Mouse (Mus musculus) midbrain, embryonic 16.5 days (tissue): ENCODE data around the gene Gemin5. TPM values are rescaled to one million over a fixed set of nuclear protein-coding genes. Genes with fewer than 3 reads are reported as not detected.
"Not testable (repeated sequence)": the region's sequence is repeated elsewhere in the genome, so short reads cannot be mapped to it uniquely, and the experiment has no call there.

ENCODE experiments used
- ATAC-seq: fragments of 200-750 bp; cut with Nextera tagmentation; 2 replicates; pipeline ENCODE4 v1.8.0; 2017; ENCODE audit warnings: moderate TSS enrichment
- H3K27ac ChIP-seq: fragments of 300-500 bp; sonication (generic); 2 replicates; pipeline ENCODE4 v1.5.1; 2014; ENCODE audit warnings: mild to moderate bottlenecking, low read length, mixed read lengths
- H3K27me3 ChIP-seq: fragments of 300-500 bp; sonication (generic); 2 replicates; pipeline ENCODE4 v1.6.1; 2014; ENCODE audit warnings: low read depth, low read length, mixed read lengths; ENCODE audit not compliant: control insufficient read depth, insufficient read depth
- H3K36me3 ChIP-seq: fragments of 300-500 bp; sonication (generic); 2 replicates; pipeline ENCODE4 v1.6.1; 2014; ENCODE audit warnings: mild to moderate bottlenecking, low read length, moderate library complexity, mixed read lengths; ENCODE audit not compliant: control insufficient read depth, insufficient read depth
- H3K4me1 ChIP-seq: fragments of 300-500 bp; sonication (generic); 2 replicates; pipeline ENCODE4 v1.6.1; 2014; ENCODE audit warnings: mild to moderate bottlenecking, low read length, mixed read lengths; ENCODE audit not compliant: control insufficient read depth, insufficient read depth
- H3K4me2 ChIP-seq: fragments of 300-500 bp; sonication (generic); 2 replicates; pipeline ENCODE4 v1.6.1; 2014; ENCODE audit warnings: mild to moderate bottlenecking, low read length, mixed read lengths
- H3K4me3 ChIP-seq: fragments of 300-500 bp; sonication (generic); 2 replicates; pipeline ENCODE4 v1.5.1; 2014; ENCODE audit warnings: low read depth, mild to moderate bottlenecking, low read length, moderate library complexity, mixed read lengths
- H3K9ac ChIP-seq: fragments of 300-500 bp; sonication (generic); 2 replicates; pipeline ENCODE4 v1.6.1; 2014; ENCODE audit warnings: low read depth, low read length, mixed read lengths
- H3K9me3 ChIP-seq: fragments of 300-500 bp; sonication (generic); replicated peaks from 2 replicates; pipeline ENCODE4 v1.6.1; 2014; ENCODE audit warnings: mild to moderate bottlenecking, low read length, mixed read lengths; ENCODE audit not compliant: control insufficient read depth, poor library complexity, severe bottlenecking
- WGBS: fragments of 180-500 bp; shearing (Covaris S2); extraction: QIAGEN DNeasy Blood & Tissue Kit; methylation state at CpG from one replicate; pipeline ENCODE4 v1.1.7; 2014; 5-methylcytosine and 5-hydroxymethylcytosine counted together
- polyA plus RNA-seq: library from polyadenylated mRNA; unstranded; fragments of >200 nt; fragmentation: Nextera tagmentation; extraction: Ambion mirVana; gene quantifications from 2 replicates; pipeline ENCODE4 v1.2.1, GENCODE M21; 2015

The Gemin5 gene
- polyA plus RNA-seq = 12.7 and 13.9 TPM in 2 replicates

GRCm38 (mm10) chr11:58168167-58168915, at the start of gene Gemin5:
Gemin5 (minus strand) TSS chr11:58168539.
- Histone ChIP-seq H3K27ac (peak within 1 kb of the TSS; percentile 73), H3K4me2 (peak within 1 kb of the TSS; percentile 91), H3K9ac (peak within 1 kb of the TSS; percentile 82), H3K9me3 (no peaks in the 10 kb centered on the region), H3K4me3 (peak within 1 kb of the TSS; percentile 89), H3K36me3 (peaks cover 4% of the 10 kb centered on the region), H3K27me3 (no peaks in the 10 kb centered on the region), H3K4me1 (peaks cover 22% of the 10 kb centered on the region)
- peak; percentile 84 for ATAC-seq
- WGBS = under 1% methylated on average over 67 of the region's 71 CpGs

- ATAC-seq = no peak
- Histone ChIP-seq H3K4me3 (no peak overlapping the region), H3K4me1 (no peaks in the 10 kb centered on the region), H3K27ac (no peak overlapping the region), H3K36me3 (no peaks in the 10 kb centered on the region), H3K9me3 (no peaks in the 10 kb centered on the region), H3K4me2 (no peak overlapping the region), H3K27me3 (no peaks in the 10 kb centered on the region), H3K9ac (no peak overlapping the region)
- WGBS = 83% methylated on average over 6 of the region's 6 CpGs
Observed at GRCm38 (mm10) chr11:58216823-58217222, 48.5 kb upstream of the Gemin5 start.

GRCm38 (mm10) chr11:58215814-58216213, 47.5 kb upstream of the Gemin5 start:
- Histone ChIP-seq H3K9ac (no peak overlapping the region), H3K4me2 (no peak overlapping the region), H3K27ac (no peak overlapping the region), H3K4me3 (no peak overlapping the region), H3K27me3 (no peaks in the 10 kb centered on the region), H3K36me3 (no peaks in the 10 kb centered on the region), H3K9me3 (no peaks in the 10 kb centered on the region), H3K4me1 (no peaks in the 10 kb centered on the region)
- 83% methylated on average over 5 of the region's 5 CpGs for WGBS
- no peak for ATAC-seq

- 49% methylated on average over 2 of the region's 3 CpGs for WGBS
- not testable (repeated sequence) for H3K4me2 ChIP-seq, H3K4me1 ChIP-seq
Observed at GRCm38 (mm10) chr11:58215049-58215430, 46.7 kb upstream of the Gemin5 start.

GRCm38 (mm10) chr11:58214391-58215048, 46.2 kb upstream of the Gemin5 start:
- no peak overlapping the region for H3K4me3 ChIP-seq
- 52% methylated on average over 16 of the region's 17 CpGs for WGBS
- no peaks in the 10 kb centered on the region for H3K36me3 ChIP-seq
- peak overlapping the region; percentile 10; the same call in 1 of the 2 replicates for H3K4me2 ChIP-seq
- no peaks in the 10 kb centered on the region for H3K4me1 ChIP-seq
- ATAC-seq = no peak
- H3K9ac ChIP-seq = no peak overlapping the region
- H3K9me3 ChIP-seq = no peaks in the 10 kb centered on the region
- H3K27me3 ChIP-seq = no peaks in the 10 kb centered on the region
- H3K27ac ChIP-seq = no peak overlapping the region

More at GRCm38 (mm10) chr11:58215049-58215430, 46.7 kb upstream of the Gemin5 start:
- H3K36me3 ChIP-seq, H3K4me3 ChIP-seq, ATAC-seq, H3K9ac ChIP-seq, H3K27me3 ChIP-seq, H3K9me3 ChIP-seq, H3K27ac ChIP-seq: not testable (repeated sequence)

- 88% methylated on average over 7 of the region's 7 CpGs for WGBS
- no peaks in the 10 kb centered on the region for H3K9me3 ChIP-seq
Observed at GRCm38 (mm10) chr11:58213673-58214342, 45.5 kb upstream of the Gemin5 start.

GRCm38 (mm10) chr11:58211682-58212067, 43.3 kb upstream of the Gemin5 start:
- Histone ChIP-seq H3K9me3 (no peaks in the 10 kb centered on the region), H3K4me1 (no peaks in the 10 kb centered on the region), H3K27ac (no peak overlapping the region), H3K4me3 (no peak overlapping the region), H3K4me2 (no peak overlapping the region), H3K36me3 (no peaks in the 10 kb centered on the region), H3K27me3 (no peaks in the 10 kb centered on the region), H3K9ac (no peak overlapping the region)
- 9% methylated on average over 2 of the region's 2 CpGs for WGBS
- ATAC-seq = no peak

More at GRCm38 (mm10) chr11:58213673-58214342, 45.5 kb upstream of the Gemin5 start:
- Histone ChIP-seq H3K36me3 (no peaks in the 10 kb centered on the region), H3K27me3 (no peaks in the 10 kb centered on the region), H3K9ac (no peak overlapping the region), H3K4me2 (no peak overlapping the region), H3K4me1 (no peaks in the 10 kb centered on the region), H3K27ac (no peak overlapping the region), H3K4me3 (no peak overlapping the region)
- ATAC-seq = no peak

GRCm38 (mm10) chr11:58211062-58211681, 42.8 kb upstream of the Gemin5 start:
- WGBS = 21% methylated on average over 9 of the region's 9 CpGs
- no peak overlapping the region for H3K9ac ChIP-seq
- H3K36me3 ChIP-seq = no peaks in the 10 kb centered on the region
- no peaks in the 10 kb centered on the region for H3K27me3 ChIP-seq
- H3K4me2 ChIP-seq = no peak overlapping the region
- no peaks in the 10 kb centered on the region for H3K9me3 ChIP-seq
- H3K27ac ChIP-seq = no peak overlapping the region
- ATAC-seq = no peak
- H3K4me1 ChIP-seq = no peaks in the 10 kb centered on the region
- H3K4me3 ChIP-seq = no peak overlapping the region
